Mouse (Mus musculus) CH12F3 (cell line): ENCODE data around the gene Efnb3.

ENCODE experiments used
- in situ Hi-C: fragments of 300-500 bp; cut with MboI; formaldehyde crosslinking; loops from 2 replicates; pipeline ENCODE4 v1.14.3; 2020; ENCODE audit warnings: low sequenced_read_pairs

Efnb3 gene

GRCm38 (mm10) chr11:69559851-69560765 is at the start of gene Efnb3:
Gene Efnb3, minus strand, starts transcription at chr11:69560205.
- in situ Hi-C loops = no loop called here

DNA sequence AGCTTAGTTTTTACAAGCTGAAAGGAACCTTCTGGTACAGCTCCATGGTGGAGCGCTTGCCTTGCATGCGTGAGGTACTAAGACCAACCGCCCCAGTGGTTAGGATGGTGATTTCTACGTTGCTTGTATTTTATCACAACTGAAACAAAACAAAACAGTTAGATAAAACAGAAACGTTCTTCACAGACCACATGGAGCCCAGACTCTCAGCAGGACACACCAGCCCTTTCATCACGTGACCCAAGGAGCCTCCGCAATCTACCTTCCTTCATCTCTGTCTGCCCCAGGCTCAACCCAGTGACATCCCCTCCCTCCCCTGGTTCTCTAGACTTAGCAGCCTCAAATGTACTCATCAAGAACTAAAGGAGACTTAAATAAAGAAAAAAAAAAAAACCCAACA is 49.4 kb upstream of the Efnb3 start:
- in situ Hi-C loops = no loop called here

- in situ Hi-C loops = no loop called here
Measured at GRCm38 (mm10) chr11:69608525-69608924, 48.5 kb upstream of the Efnb3 start.

DNA sequence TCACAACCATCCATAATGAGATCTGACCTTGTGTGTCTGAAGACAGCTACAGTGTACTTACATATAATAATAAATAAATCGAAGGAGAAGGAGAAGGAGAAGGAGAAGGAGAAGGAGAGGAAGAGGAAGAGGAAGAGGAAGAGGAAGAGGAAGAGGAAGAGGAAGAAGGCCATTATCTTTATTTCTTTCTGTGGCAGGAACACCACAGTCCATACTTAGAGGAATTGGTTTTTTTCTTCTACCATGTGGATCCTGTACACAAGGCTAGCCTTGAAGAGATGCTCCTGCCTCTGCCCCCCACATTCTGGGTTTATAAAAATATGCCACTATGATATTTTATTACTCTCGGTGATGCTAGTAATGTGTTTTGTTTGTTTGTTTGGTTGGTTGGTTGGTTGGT is 46.8 kb upstream of the Efnb3 start:
- in situ Hi-C loops = no loop called here

GRCm38 (mm10) chr11:69606491-69606795 is 46.4 kb upstream of the Efnb3 start:
- in situ Hi-C loops = no loop called here

- in situ Hi-C loops = no loop called here
Measured at GRCm38 (mm10) chr11:69605726-69606490, 45.9 kb upstream of the Efnb3 start, which contains the start of gene Atp1b2. Gene Atp1b2, minus strand, starts transcription at chr11:69605942.

DNA sequence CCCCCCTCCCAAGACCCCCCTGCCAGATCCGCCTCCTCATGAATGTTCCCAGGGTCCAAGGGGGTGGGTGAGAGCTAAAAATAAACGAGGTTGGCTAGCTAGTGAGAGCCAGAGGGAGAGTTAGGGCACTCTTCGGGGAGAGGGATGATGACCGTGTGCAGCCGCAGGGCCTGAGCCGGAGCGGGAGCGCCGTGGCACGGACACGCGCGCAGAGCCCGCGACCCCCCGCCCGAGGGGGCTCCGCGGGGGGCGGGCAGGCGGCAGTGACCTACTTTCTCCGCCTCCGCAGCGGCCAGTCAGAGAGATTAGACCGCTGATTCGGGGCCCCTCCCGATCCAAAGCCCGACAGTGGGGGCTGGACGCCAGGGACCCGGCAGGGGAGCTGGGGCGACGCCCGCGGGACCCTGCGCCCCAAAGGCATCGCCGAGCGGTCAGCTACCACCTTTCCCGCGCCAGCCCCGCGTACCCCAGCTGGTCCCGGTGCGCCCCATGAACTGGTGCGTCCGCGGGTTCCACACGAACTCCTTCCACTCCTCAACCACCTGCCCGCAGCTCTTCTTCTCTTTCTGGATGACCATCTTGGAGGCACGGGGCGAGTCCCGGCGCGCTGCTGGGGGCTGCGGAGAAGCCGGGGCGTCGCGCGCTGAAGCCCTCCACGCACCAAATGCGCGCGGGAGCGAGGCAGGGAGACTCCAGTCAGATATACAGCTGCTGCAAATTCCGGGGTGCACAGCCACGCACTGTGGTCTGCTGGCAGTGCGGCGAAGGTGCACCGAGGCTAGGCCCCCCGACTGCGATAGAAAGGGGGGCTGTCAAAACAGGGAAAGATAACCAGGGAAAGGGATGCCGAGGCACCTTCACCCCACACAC is 45.0 kb upstream of the Efnb3 start:
- in situ Hi-C loops = no loop called here

- in situ Hi-C loops = no loop called here
Measured at GRCm38 (mm10) chr11:69604347-69604746, 44.3 kb upstream of the Efnb3 start.

DNA sequence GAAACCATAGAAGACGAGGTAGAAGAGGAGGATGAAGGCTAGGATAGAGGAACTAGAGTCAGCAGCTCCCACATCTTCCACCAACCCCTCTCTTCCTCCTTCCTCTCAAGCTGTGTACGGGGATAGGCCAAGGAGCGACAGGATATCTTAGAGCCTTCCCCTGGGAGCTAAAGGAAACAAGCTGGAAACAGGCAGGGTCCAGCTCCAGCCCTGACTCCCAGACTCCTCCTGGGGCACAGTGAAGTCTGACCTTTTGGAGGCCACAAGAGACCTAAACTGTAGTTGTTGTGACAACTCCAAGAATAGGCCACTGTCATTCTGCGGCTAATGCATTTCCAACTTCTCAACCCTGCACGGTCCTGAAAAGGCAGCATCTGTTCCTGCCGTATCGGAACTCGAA is 43.5 kb upstream of the Efnb3 start:
- in situ Hi-C loops = no loop called here

DNA sequence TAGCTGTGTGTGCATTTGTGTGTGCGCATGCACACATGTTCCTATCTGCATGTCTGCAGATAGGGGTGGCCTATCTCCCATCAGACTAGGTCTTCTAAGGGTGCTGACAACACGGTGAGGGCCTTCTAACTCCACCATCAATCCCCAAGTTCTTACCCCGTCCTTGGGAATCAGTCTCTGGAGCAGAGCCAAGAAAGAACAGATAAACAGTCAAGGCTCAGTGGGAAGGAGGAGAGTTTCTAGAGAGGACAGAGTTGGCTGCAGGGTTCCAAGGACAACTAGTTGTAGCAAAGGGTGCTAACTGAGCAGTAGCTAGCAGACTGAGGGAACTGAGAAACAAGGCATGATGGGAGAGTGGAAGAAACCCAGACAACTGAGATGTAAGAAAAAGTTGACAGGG is 41.8 kb upstream of the Efnb3 start:
- in situ Hi-C loops = no loop called here

DNA sequence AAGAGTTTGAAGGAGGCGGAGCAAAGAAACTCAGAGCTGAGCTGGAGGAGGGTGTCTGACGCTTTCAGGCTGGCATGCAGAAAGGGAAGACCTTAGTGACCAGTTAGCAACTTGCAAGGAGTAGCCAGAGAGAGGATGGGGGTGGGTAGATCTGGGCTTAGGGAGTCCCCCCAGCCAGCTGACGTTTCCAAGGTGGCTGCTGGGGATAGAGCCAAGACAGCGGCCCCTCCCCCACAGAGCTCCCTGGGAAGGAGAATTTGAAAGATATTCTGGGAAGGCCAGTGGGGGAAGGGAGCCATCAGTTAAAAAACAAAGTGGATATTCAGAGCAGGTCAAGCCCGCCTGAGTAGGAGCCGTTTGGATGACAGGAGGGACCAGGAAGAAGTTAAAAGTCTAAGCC is 40.1 kb upstream of the Efnb3 start:
- in situ Hi-C loops = no loop called here

- in situ Hi-C loops = no loop called here
Measured at GRCm38 (mm10) chr11:69599436-69599835, 39.4 kb upstream of the Efnb3 start.

GRCm38 (mm10) chr11:69594853-69595252 is 34.8 kb upstream of the Efnb3 start:
- in situ Hi-C loops = no loop called here

- in situ Hi-C loops = no loop called here
Measured at GRCm38 (mm10) chr11:69592799-69593198, 32.8 kb upstream of the Efnb3 start.

- in situ Hi-C loops = no loop called here
Measured at GRCm38 (mm10) chr11:69591899-69592637, 32.1 kb upstream of the Efnb3 start.

DNA sequence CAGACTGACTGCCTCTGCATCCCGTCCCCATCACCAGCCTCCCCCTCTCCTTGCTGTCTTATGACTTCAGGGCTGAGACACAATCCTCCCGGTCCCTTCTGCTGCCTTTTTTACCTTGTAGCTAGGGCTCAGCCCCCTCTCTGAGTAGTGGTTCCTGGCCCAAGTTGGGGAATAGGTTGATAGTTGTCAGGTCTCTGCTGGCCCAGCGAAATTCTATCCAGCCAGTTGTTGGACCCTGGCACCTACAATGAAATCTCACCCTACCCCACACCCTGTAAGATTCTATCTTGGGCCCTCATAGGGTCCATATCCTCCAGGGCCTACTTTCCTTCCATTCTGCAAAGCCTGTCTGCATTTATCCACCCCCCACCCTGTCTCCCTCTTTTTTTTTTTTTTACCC is 31.4 kb upstream of the Efnb3 start:
- in situ Hi-C loops = no loop called here

DNA sequence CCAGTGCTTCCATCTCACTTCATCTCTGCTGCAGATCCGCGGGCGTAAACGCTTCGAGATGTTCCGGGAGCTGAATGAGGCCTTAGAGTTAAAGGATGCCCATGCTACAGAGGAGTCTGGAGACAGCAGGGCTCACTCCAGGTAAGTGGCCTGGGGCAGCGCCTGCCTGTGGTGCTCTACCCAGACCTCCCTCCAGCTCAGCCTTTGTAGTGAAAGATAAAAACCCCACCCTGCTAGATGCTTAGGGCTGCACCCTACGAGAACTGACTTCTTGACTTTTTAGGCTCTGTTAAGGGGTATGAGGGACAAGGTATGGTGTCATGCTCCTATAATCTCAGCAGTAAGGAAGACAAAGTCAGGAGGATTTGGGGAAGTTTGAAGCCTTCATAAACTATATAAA is 30.6 kb upstream of the Efnb3 start:
- in situ Hi-C loops = no loop called here

DNA sequence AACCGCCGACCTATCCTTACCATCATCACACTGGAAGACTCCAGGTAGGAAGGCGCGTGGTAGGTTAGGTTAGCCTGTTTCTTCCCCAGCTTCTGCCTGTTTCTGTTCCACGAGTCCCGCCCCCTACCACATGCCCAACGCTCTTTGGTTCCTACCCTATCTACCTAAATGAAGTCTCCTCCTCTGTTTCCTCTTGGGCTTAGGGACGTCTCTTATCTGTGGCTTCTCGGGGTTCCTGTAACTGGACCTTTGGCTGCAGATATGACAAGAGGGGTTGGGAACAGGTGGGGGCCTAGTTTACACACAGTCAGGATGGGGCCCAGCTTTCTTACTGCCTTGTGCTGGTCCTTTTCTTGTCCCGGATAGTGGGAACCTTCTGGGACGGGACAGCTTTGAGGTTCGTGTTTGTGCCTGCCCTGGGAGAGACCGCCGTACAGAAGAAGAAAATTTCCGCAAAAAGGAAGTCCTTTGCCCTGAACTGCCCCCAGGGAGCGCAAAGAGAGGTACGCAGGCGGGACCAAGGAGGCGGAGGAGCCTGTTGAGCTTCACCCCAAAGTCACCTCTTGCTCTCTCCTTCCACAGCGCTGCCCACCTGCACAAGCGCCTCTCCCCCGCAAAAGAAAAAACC is 29.3 kb upstream of the Efnb3 start:
- in situ Hi-C loops = no loop called here

DNA sequence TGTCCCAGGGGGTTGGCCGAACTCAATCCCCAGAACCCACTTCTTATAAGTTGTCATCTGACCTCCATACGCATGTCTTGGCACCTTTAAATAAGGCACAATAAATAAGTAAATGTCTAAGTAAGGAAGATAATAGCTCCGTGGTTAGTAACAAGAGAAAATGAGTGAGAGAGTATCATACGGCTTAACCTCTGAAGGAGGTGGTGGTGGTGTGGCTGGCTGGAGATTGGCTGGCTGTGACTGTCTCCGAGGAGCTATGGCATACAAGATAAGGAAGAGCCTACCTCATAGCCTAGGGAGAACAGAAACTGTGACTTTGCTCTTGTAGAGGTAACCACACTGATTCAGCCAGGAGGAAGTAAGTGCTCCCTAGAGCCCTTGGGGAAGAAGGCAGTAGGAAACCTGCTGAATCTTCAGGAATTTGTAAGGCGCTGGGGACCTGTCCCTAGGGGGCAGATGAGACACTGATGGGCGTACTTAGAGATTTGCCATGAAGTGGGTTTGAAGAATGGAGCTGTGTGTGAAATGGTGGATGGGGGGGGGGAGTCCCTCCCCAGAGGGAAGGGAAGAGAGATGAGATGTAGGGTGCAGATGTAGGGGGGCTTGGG is 25.8 kb upstream of the Efnb3 start:
- in situ Hi-C loops = no loop called here

DNA sequence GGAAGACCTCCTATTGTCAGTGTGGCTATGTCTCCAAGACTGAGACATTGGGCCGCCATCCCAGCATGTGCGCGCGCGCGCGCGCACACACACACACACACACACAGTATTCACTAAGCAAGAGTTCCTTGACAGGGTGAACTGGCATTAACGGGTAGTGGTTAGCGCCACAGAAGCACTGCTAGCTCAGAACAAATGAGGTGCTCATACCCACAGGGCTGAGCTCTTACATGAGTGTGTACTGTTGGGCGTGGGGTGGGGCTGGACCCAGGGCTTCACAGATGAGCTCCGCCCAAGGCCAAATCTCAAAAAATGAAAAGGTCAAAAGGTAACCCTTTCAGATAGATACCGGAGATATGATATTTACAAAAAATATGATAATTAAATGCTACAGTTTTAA is 24.9 kb upstream of the Efnb3 start:
- in situ Hi-C loops = no loop called here
